Mouse (Mus musculus) layer of hippocampus, adult 9-10 months (tissue): ENCODE results near the gene Strip1.
"Not testable (repeated sequence)": the region's sequence is repeated elsewhere in the genome, so short reads cannot be mapped to it uniquely, and the experiment has no call there.

Source experiments
- DNase-seq: peaks from one replicate; pipeline ENCODE4 v3.0.0; 2022; ENCODE audit warnings: low spot score

The Strip1 gene

DNA sequence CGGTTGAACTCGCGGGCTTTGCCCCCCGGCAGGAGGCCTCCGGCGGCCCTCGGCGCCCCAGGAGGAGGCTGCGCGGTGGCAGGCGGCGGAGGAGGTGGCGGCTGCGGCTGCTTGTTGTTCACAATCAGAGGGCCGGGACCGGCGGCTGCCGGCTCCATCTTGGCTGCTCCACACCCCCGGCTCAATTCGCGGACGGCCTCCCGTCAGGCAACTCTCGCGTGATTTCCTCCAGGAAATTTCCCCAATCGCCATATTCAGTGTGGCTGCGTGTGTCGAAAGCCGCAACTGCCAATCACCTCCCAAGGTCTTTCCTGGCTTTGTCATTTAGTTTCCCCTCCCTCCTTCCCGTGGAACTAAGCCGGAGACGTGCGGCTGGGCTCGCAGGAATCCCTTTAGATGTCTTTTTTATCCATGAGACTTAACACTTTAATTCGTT lies at the start of gene Strip1:
Gene Strip1, minus strand, starts transcription at position 172 of the 436 bp plus-strand sequence.
- DNase-seq, result peak; percentile 88

DNA sequence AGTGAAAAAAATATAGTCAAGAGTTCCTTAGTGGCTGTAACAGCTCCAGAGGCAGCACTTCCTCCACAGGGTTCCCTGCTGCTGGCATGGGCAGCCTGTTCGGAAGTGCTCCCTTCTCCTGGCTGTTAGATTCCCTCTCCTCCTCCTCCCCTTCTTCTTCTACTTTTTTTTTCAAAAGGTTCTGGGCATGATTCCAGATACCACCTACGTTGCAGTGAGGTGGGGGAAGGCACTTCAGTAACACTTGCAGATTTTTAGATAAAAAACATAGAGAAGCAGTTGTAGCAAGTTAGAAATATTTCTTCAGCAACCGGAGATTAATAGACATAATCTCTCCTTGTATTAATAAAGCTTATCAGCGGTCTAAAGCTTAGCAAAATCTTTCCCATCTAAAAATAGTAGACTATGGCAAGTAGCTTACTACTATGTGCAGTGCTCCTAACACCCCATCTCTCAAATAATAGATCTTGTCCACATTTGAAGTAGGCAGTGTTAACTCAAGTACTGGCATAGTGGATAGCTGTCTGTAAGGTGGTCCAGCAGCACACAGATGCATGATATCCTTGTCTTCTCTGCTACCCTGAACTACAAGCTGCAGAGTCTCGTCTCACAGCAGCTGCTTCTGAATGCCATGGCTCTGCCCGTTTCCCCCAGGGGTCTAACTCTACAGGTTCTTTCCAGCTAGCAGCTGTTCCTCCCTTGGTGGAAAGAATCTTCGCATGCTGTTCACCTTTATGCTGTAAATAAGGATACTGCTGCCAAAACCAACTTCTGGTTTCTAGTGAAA lies 49.5 kb upstream of the Strip1 start:
- no peak for DNase-seq

DNA sequence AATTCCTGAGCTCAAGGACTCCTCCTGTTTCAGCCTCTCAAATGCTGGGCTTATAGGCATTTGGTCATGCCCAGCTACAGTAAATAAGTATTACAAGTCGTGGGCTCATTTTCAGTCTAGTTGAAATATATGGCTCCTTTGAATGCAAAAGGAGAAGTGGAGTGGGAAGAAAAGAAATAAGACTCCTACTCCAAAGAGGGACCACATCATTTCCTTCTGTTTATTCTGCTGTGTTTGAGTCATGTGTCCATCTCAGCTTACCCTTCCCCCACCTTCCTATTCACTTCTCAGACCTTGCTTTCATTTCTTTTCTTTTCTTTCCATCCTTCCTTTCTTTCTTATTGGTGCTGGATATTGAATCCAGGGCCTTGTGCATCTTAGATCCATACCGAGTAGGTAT lies 40.0 kb upstream of the Strip1 start:
- no peak for DNase-seq

DNA sequence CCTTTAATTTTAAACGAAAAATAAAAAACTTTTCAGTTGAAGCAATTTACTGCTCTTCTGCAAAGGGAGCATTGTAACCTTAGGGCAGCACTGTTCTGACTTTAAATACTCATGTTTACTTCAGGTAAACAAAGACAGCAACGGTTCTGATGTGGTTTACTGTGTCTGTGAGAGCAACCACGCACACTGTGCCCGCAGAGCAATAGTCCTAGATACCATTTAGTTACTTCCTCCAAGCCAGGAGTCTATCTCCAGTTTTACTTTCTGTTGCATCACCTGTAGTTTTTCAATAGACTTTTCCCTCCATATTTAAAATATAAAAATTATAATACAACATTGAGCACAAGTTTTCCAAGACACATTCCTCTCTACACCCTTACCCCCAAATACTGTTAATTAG lies 39.0 kb upstream of the Strip1 start:
- no peak for DNase-seq

DNA sequence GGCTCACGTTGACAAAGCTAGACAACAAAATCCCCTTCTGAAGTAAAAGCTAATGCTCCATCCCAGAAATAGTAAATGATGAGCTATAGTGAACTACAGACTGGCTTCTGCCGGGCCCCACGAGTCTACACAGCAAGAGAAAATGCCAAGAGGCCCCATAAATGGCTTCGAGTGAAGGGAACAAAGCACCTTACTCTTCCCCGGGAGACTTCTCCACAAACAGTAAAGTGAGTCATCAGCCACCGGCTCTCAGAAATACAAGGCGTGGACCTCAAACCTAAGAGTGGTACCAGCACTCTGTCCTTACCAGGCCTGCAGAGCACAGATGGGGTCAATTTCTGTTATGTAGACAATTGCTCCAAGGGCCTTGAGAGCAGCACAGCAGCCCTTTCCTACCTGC lies 37.3 kb upstream of the Strip1 start:
- DNase-seq, result no peak

DNA sequence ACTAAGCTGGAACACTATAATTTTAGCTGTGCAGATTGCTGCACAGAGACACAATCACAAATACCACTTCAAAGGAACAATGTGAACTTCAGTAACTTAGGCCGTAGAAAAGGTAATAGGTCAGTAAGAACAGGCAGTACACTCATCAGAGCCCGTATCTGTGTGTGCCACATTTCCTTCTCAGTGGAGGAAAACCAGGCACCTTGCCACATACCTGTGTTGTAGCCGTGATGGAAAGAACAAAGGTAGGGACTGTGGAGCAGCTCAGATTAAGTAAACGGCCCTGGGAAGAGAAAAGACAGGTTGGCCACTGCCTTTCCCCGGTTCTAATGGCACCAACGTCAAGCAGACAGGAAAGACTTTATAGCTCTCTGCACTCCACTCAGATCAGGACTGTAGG lies 35.9 kb upstream of the Strip1 start:
- no peak for DNase-seq

DNA sequence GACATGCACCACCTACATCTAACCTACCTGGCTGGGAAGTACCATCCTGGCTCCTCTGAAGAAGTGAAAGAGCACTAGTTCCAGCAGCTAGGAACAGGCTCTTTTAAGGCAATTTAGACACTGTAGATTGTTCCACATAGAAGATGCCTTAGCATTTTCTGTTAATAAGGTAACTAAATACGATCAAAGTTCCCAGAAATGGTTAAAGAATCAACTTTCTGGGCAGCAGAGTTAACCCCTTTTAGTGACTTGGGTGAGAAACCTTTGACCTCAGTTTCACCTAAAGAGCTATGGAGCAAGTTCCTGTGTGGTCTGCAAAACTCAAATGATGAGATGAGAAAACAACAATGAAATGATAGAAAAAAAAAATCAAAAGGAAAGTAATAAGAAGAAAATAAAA lies 33.1 kb upstream of the Strip1 start:
- no peak for DNase-seq

DNA sequence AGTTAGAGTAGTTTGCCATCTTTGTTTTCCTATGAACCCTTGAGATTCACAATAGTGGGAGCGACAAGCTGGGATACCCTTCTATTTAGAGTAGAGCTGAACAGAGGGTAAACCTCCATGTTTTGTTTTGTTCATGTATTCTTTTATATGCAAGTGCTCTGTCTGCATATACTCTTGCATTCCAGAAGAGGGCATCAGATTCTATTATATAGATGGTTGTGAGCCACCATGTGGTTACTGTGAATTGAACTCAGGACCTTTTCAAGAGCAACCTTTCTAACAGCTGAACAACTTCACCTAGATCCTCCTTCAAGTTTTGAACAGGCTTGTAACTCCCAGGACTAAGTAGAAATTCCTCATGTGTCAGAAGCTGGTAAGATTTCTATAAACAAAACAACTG lies 27.5 kb upstream of the Strip1 start:
- DNase-seq, result no peak

DNA sequence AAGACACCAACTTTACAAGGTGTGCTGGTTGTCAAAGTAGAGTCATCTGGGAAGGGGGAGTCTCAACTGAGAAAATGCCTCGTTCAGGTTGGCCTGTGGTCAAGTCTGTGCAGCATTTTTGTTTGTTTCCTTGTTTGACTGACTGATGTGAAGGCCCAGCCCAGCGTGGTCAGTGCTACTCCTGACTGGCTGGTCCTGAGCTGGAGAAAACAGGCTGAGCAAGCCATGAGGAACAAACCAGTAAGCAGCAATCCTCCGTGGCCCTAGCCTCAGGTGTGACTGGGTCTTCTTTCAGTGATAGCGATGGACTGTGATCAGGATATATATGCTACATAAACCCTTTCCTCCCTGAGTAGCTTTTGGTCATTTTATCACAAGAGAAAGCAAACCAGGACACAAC lies 25.4 kb upstream of the Strip1 start:
- DNase-seq, result no peak

DNA sequence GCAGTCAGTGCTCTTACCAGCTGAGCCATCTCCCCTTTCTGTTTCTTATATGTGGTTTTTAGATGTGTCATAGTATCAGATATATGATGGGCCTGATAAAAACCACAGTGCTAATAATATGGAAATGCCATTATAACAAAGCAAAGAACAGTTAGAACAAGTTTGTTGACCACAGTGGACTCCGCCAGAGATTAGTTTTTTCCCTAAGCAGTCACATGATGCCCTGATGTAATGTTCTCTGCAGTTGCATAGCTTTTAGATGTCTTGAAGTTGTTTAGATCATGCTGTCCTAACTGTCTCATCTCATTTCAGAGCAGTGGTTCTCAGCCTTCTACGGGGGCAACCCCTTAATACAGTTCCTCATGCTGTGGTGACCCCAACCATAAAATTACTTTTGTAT lies 24.7 kb upstream of the Strip1 start:
- DNase-seq, result no peak

DNA sequence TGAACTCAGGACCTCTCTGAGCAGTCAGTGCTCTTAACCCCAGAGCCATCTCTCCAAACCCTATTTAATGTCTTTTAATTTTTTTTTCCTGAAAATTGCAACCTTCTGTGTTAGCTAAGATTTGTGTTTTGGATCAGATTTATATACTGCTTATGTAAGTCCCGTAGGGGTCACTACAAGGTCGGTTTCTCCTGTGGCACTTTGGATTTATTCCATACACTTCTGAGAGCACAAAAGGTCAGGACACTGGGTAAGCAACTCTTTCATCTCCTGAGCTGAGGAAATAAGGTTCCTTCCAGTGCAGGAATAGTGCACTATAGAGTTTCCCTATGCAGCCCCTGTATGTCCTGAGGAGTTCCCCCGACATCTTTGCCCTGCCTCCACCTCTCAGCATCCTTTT lies 24.0 kb upstream of the Strip1 start:
- no peak for DNase-seq

DNA sequence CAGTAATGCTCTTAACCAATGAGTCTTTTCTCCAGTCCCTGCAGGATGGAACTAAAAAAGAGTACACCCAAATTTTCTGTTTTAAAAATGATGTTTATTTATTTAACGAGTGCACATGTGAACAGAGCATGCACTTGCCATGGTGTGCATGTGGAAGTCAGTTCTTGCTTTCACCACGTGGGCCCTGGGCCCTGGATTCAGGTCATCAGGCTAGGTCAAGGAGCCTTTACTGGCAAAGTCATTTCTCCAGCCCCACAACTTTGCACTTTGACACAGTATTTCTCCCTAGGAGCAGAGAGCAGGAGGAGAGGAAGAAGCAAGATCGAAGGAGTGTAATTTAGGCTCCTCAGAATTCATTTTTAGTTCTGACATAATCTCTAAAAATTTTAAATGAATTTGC lies 23.4 kb upstream of the Strip1 start:
- no peak for DNase-seq

DNA sequence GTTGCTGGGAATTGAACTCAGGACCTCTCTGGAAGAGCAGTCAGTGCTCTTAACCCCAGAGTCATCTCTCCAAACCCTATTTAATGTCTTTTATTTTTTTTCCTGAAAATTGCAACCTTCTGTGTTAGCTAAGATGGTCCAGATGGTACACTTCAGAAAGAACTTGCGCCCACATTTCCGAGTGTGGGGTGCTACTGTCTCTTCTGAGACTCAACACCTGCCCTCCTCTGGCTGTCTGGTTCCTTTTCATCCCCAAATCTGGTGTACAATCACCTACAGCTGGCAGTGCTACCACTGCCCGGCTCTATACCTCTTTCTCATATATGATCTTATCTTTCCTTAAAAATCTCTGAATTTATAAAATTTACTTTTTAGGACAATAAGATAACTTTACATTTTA lies 21.5 kb upstream of the Strip1 start:
- no peak for DNase-seq

DNA sequence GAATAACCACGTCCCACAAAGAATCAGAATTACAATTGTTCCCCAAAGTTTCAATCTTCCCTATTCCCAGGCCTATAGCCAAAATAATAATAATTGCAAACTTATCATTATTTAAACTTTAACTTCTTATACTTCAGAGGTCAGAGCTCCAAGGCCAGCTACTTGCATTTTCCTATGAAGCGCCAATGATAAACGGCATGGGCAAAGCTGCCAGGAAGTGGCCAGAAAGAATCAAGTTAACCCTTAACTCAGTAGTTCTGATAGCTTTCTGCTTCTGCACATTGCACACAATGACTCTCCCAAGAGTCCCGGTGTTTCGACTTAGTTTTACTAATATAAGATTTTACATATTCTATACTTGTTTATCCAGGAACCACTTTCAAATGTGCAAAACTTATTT lies 18.8 kb upstream of the Strip1 start:
- not testable (repeated sequence) for DNase-seq

DNA sequence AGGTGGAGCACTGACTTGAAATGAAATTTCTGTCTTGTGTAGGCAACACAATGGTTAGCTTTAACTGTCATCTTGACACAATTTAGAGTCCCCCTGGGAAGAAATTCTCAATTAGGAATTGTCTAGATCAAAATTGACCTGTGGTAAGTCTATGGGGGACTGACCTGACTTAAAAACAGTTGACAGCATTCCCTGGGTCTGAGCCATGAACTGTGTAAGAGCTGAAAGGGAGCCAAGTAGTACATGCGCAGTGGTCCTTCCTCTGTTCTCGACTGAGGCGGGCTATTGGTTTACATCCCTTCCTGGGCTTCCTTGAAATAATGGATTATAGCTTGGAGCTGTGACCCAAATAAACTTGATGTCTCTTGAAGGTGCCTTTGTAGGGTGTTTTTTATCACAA lies 15.5 kb upstream of the Strip1 start:
- DNase-seq, result no peak

DNA sequence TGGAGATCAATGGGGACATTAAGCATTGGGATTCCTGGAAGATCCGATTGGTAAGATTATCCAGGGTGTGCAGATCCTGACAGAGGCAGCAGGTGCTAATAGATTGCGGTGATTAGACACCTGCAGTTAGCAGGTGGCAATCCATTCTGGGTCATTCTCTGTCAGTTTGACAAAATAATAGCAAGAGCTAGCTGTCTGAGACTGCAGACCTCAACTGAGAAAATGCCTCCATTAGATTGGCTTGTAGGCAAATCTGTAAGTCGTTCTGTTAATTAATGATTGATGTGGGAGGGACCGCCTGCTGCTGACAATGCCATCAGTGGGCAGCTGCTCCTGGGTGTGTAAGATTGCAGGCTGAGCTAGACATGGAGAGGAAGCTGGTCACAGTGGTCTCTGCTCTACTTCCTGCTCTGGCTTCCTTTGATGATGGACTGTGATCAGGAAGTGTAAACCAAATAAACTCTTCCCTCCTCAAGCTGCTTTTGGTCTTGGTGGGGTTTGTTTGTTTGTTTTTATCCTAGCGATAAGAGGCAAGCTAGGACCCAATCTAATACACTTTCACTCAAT lies 6.2 kb upstream of the Strip1 start:
- DNase-seq, result no peak

DNA sequence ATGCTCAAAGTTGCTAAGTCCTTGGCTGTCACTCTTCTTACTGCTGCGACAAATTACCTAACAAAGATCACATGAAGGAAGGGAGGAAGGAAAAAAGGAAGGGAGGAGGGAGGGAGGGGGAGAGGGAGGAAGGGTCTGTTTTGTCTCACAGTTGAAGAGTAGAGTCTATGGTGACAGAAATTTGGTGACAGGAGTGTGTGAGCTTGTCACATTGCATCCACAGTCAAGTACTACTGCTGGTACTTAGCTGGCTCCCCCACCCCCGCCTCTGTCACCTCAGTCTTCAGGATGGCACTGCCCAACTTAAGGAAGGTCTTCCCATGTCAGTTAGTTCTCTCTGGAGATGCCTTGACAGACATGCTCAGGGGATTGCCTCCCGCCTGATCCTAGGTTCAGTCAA lies 4.7 kb upstream of the Strip1 start:
- no peak for DNase-seq

DNA sequence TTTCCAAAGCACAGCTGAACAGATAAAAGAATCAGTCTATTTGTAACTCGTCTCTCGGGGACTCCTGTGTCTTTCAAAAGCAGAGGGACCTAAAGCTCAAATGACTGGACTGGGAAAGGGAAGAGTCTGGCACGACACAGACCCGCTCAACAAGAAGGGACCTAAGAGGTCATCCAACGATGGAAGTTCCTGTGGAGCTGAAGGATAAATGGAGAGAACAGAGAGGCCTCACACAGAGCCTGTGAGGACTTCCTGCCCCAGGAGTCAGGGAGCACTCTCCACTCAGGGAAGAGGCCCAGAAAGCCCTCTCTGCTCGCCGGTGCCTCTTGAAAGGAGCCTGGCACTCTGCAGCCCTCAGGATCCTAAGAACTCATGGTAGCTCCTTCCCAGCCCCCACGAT lies 4.3 kb upstream of the Strip1 start:
- no peak for DNase-seq

DNA sequence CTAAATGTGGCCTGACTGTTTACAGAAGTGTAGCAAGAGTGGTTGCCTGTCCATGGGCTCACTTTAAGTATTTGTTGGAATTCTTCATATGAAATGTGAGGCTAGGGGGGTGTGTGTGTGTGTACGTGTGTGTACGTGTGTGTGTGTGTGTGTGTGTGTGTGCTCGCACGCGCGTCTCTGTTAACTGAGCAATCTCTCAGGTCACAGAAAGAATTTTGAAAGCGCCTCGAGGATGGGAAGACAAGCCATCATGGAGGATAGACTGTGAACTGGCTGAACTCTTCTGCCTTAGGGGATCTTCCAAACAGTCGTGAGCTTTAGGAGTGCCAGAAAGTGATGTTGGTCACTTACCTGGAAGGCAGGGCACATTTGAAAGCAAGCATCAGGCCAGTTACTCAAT lies 2.4 kb upstream of the Strip1 start:
- no peak for DNase-seq

DNA sequence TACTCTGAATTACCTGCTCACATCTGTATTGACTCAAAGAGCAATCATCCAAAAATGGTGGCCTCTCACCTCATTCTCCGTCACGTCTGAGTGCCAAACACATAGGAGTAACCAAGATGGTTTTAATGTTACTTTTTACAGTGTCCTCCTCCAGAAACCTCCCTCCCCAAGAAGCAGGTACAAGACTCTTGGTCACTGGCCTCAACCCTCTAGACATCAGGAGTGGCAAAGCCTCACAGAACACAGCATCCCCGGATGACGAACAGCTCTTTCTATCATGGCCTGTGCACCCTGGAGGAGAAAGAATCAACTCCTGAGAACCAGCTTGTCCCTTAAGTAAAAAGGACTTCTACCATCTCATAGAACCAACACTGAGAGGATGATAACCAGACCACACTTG lies 1.3 kb upstream of the Strip1 start:
- no peak for DNase-seq

DNA sequence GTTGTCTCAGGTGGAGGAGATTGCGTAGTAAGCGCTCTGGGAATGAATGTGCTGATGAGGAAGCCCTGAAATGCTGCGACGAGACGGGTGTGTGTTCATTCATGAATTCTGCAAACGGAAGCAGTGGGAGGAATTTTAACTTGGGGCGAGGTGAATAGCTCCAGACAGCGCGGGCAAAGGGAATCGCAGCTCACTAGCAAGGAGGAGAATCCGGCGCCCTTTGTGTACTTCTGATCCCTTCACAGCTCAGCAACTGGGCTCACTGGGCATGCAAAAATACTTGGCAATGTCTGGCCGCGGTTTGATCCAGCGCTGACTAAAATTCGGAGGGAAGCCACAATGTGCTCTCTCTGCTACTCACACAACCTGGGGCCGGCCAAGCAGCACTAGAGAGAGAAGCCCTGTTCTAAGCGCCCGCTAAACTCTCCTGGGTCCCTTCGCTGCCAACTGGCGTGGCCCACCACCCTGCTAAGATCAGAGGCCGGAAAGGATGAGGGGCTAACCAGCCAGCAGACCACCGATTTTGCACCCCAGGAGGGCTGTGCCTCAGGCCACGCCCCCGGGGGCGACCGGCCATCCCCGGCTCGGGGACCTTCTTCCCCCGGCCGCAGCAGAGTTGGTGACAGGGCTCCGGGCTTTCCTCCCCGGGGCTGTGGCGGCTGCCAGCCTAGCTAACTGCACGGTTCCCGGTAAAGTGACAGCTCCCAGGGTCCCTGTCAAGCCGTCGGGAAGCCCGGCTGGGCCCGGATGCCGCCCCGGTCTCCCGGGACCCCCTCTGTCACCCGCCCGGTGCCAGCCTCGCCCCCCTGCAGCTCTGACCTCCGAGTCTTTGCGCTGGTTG lies 592 bp downstream of the Strip1 start, which contains the start of gene Gm10961:
Gene Gm10961, plus strand, starts transcription at position 641 of the 841 bp plus-strand sequence.
- DNase-seq, result no peak

DNA sequence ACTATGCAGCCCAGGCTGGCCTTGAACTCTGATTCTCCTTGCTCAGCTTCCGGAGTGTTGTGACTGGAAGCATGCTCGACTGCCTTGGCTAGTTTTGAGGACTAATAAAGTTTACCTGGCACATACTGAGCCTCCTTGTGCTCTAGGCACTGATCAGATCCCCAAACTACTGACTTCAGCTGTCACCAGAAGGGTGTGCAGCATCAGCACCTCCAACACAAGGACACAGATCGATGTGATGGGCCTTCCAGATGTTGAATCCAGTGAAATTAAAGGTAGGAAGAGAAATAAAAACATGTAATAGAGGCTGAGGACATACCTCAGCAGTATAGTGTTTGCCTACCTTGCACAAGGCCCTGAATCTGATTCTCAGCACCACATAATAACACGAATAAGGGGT lies 2.1 kb downstream of the Strip1 start:
- DNase-seq, result no peak

DNA sequence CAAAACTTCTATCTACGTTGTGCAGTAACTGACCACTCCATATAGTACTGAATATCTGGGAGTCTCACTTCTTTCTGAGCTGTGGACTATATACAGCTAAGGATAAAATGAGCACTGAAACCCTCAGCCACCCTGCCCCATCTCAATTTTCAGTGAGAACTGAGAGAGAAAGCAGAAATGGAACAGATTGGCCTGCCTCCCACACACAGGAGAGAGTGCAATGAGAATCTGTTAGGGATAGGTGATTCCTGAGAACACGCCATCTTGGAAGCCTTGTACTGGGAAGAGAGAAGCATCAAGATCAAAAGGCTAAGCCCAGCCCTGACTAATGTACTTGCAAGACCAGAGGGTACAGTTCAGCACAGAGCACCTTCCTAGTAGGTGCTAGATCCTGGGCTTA lies 2.9 kb downstream of the Strip1 start:
- DNase-seq, result peak; percentile 20
